Mouse (Mus musculus): ENCODE measurements around the gene 9630041A04Rik.

The 9630041A04Rik gene

DNA sequence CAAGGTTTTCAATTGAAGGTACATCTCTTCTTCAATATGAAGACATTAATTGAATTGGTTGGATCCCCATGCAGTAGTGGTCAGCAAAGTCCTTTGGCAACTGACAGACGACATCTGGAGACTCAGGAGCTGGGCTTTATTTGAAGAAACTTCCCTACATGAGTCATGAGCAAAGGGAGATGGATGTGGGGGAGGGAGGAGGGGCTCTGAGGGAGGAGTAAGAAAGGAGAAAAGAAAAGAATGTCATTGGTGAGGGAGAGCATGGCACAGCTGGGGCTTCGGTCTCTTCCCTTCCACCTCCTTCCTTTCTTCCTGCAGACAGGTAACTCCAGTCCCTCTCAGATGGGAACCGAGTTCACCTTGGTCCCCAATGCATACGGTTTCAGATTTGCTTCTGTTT lies 61.2 kb downstream of the 9630041A04Rik start:
- DNase-seq = no peak

- no peak for DNase-seq
These were observed 63.2 kb downstream of the 9630041A04Rik start for GRCm38 (mm10) chr9:101924829-101925228.

GRCm38 (mm10) chr9:101933946-101934573 lies 72.4 kb downstream of the 9630041A04Rik start:
- DNase-seq = no peak

DNA sequence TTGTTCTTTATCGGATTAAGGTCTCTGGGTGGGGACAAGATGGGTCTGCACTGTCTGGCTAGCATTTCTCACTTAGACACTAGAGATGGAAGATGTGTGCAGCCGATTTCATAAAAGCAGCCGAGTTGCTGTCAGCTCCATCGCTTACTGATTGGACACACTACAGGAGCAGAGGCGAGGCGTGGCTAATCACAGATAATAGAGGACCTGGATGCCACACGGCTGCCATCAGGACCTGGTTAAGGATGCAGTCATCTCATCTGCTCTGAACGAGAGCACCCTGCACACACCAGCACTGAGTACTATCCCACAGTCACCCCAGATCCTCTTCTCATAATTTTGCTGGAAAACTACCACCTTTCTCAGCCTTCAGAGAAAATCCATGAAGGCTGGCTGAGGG lies 73.2 kb downstream of the 9630041A04Rik start:
- DNase-seq = no peak

DNA sequence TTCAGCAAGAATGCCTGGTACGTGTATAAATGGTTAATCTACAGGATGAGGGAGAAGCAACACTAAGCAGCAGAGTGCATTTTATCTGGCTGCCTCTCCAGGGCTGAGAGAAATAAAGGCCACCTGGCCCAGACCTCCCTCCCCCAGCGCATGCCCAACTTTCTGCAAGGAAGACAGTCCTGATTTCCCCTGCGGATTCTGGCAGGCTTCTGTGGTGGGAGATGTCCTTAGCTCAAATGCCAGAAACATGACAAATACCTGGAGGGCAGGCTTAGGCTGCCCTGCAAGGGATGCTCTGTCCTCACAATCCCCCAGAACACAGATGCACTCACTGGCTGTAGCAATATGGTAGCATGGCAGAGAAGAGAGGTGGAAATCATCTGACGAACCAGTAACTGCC lies 76.4 kb downstream of the 9630041A04Rik start:
- DNase-seq = no peak

GRCm38 (mm10) chr9:101939006-101939405 lies 77.4 kb downstream of the 9630041A04Rik start:
- DNase-seq = no peak

DNA sequence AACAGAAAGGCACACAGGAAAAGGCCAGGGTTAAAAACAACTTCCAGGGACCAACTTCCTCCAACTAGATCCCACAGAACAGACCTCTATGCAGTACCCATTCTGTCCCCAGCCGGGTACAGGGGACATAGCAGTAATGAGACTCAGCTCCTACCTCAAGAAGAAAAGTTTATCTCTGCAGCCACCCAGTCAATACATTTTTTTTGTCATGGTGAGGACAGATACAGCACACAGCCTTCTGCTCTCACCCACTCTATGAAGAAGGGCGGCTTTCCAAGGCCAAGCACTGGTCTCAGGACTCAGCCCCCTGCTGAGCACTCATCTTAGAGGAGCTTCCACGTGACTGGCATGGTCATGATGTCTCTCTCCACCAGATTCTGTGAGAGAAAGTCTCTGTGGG lies 78.5 kb downstream of the 9630041A04Rik start:
- DNase-seq = no peak

DNA sequence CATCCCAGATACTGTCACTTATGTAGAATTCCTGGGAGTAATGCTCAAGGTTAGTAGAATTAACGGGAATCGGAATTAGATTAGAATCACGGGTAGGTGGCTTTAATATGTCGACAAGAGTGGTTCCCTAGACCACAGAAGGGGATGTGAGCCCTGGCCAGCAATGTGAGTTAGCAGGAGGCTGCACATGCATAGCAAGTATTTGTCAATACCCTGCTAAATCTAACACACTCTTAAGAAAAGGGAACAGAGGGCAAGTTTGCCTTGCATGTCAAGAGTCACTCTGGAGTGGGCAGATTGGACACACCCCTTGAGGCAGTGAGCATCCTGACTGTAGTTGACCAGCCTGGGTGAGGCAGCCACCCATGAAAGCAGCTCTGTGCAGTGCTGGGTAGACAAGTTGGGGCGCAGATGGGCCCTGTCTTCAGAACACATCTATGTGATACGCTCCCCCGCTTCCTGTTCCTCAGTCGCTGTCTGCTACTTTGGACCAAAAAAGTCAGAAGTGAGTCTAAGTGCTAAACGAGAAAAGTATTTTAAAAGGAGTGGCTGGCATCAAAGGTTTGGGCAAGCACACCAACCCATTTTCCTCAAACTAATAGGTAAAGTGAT lies 80.5 kb downstream of the 9630041A04Rik start:
- no peak for DNase-seq

DNA sequence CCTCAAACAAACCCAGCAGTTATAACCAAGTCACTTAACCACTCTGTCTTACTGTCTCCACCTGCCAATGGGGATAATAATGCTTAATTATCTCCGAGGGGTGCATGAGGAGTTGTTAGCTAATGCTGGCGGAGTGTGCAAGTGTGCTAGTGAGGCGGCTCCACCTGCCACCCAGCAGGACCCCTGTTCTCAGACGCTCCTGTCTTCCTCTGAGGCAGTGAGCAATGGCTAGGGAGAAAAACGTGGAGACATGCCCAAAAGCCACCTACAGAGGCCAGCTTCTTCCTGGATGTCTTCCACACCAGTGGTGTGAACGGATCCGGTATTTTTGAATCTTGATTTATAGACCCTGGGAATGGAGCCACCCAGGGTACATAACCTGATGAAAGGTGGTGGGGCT lies 83.7 kb downstream of the 9630041A04Rik start:
- no peak for DNase-seq

DNA sequence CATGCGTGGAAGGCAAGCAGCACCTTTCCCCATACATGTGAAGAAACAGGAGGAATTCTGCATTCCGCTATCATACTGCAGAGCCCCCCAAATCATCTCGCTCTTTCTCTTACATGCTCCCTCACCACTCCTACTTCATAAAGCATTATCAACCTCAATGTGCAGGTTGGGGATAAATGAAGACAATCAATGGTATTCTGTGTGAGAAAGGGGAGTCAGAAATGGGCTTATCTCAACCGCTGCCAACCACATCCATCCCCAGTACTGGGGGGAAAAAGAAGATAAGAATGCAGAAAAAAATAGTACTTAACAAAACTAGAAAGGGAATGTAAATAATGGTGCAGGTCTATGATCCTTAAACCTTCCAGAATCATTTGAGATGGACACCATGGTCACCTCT lies 84.2 kb downstream of the 9630041A04Rik start:
- no peak for DNase-seq

GRCm38 (mm10) chr9:101950101-101950500 lies 88.5 kb downstream of the 9630041A04Rik start:
- DNase-seq = no peak

- no peak for DNase-seq
These were observed 92.9 kb downstream of the 9630041A04Rik start for GRCm38 (mm10) chr9:101954529-101954928.

DNA sequence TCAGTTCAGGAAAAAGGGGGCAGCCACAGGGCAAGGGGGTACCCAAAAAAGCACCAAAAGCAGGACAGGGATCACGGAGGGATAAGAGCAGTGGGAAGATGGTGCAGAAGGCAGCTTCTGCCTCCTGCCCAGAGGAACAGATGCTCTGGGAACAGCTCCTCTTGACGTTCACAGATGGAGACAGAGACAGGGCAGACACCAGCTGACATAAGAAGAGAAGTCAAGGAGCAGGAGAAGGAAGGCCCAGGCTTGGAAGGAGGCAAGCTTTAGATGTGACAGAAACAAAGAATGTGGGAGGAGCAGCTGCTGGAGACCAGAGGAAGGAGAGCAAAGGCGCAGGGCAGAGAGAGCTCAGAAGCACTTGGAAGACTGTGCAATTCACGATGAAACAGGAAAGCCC lies 94.6 kb downstream of the 9630041A04Rik start:
- DNase-seq = peak; percentile 19

GRCm38 (mm10) chr9:101971806-101972205 lies 110.2 kb downstream of the 9630041A04Rik start:
- DNase-seq = no peak

- no peak for DNase-seq
These were observed 110.7 kb downstream of the 9630041A04Rik start for GRCm38 (mm10) chr9:101972314-101972713.

- DNase-seq = peak; percentile 18
These were observed 115.3 kb downstream of the 9630041A04Rik start for GRCm38 (mm10) chr9:101976884-101977465.

- DNase-seq = no peak
These were observed 119.5 kb downstream of the 9630041A04Rik start for GRCm38 (mm10) chr9:101981161-101981560.

DNA sequence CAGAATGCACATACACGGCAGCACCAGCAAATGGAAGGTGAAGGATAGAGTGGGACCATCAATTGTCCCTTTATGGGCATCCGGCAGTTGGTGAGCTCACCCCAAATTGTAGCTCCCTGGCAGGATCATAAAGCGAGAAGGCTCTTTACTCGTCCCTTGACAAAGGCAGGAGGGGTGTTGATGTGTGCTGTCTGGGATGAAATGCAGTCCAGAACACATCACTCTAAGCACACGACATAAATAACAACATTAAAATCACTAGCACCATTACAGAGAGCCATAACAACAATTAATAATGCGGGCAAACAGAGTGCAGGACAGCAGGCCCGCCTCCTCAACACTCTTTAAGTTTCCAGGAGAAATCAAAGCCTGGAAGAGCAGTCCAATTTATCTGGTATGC lies 120.7 kb downstream of the 9630041A04Rik start:
- no peak for DNase-seq

DNA sequence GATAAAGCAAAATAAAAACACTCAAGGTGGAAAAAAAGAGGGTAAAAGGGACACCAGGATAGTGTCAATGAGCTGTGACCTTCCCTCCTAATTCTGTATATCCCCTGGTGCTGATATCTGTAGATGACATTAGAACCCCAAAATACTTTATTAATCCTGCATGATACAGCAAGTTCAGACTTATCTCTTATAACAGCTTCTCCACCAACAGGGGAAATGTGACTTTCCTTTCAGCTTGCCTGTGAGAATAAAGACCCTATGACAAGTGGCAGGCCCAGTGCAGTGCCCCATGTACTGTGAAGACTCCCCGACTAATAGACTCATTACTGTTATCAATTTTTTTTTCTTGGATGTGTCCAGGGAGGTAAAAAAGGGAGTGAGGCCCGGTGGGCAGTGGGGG lies 125.3 kb downstream of the 9630041A04Rik start:
- DNase-seq = no peak

DNA sequence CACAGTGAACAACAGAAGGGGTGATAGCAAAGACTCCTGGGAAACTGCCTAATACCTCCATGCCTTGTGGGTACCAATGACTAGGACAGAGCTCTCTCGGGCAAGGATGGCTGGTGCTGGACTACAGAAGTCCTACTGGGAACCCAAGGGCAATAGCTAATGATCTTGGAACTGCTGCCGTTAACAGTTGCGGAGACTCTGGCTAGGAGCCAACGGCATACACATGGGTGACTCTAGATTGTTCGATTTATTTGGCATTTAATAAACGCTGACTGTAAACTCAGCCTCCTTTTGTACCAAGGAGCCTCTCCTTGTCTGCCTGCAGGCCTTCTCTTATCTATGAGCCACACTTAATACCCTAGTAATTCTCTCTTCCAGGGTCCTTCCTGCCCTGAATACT lies 128.4 kb downstream of the 9630041A04Rik start:
- DNase-seq = no peak

- no peak for DNase-seq
These were observed 129.2 kb downstream of the 9630041A04Rik start for GRCm38 (mm10) chr9:101990836-101991235.
